21 mouse cellular contexts compared by ENCODE assay signal in the genomic region with DNA sequence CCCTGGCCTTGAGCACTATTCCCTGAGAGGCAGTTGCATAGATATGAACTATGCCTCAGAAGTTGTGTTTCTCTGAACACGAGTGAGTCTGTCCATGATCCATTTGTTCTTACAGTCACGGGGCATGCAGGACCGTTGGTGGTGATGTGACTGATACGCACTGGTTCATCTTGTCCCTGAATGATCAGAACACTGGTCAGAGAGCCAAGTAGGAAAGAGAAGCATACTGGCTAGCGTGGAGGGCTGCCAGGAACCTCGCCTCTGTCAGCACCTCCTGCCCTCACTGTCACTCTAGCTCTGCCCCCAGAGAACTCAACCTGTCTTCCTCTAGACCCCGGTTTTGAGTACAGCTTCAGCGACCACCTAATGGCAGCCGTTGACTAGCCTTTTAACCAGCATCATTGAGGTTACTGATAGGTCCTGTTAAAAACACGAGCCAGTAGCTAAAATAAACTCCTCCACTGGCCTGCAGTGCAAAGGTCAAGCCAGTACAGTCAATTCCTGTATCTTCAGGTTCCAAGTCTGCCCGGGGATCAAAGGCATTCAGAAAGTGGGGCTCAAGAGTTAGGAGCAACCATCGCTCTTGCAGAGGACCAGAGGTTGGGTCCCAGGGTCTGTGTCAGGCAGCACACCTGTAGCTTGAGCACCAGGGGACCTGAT.
DNase-seq lines count a peak whose midpoint lies in the region; ATAC-seq lines count a peak whose summit lies in the region.
"Had no signal": no experiment of that assay in that cellular context is flagged by ENCODE, and none has a peak within 500 bp of the region (broad histone marks: within the 10 kb centered on the region; RNA-seq: fewer than 3 reads in every experiment).

No protein-coding gene starts in this region.

- H3K4me3 ChIP-seq in heart, embryonic 12.5 days: no peak overlapping the region
- H3K4me3 ChIP-seq: embryonic facial prominence, embryonic 13.5 days; hindbrain, embryonic 15.5 days; intestine, embryonic 15.5 days; megakaryocyte, embryonic 14.5 days; midbrain, embryonic 15.5 days; neural tube, embryonic 15.5 days had no signal

- no peak for ATAC-seq in heart, embryonic 12.5 days (ENCODE audit: insufficient number of reproducible peaks, low FRiP score)
- ATAC-seq in activated CD4-positive, CD25-positive, alpha-beta regulatory T cell, adult 4 months: no peak
- ATAC-seq: CD4-positive, CD25-positive, alpha-beta regulatory T cell, adult 4 months; forebrain, postnatal 0 days; intestine, embryonic 15.5 days; midbrain, embryonic 15.5 days; Patski had no signal

- H3K9me3 ChIP-seq in heart, embryonic 12.5 days (replicated peaks): no peaks in the 10 kb centered on the region
- H3K9me3 ChIP-seq: embryonic facial prominence, embryonic 13.5 days; hindbrain, embryonic 15.5 days; intestine, embryonic 15.5 days; megakaryocyte, embryonic 14.5 days; midbrain, embryonic 15.5 days; neural tube, embryonic 15.5 days had no signal

- no peak overlapping the region for H3K4me2 ChIP-seq in heart, embryonic 12.5 days
- H3K4me2 ChIP-seq: embryonic facial prominence, embryonic 13.5 days; hindbrain, embryonic 15.5 days; intestine, embryonic 15.5 days; midbrain, embryonic 15.5 days; neural tube, embryonic 15.5 days had no signal

- 57% methylated on average over 12 of the region's 12 CpGs for WGBS in heart, embryonic 12.5 days

- peak; percentile 32 for DNase-seq in adrenal gland, postnatal 14 days
- DNase-seq in adrenal gland, adult 18-20 months (ENCODE audit: low spot score in 2 of 2): no peak
- DNase-seq in heart, adult 8-10 months (ENCODE audit: low spot score): peak; percentile 60
- DNase-seq in adipocyte (ENCODE audit: low spot score): peak; percentile 67
- peak; percentile 75 for DNase-seq in gastrocnemius, postnatal 25 days
- no peak for DNase-seq in urinary bladder, postnatal 14 days (ENCODE audit: low spot score)
- DNase-seq: cerebellum, postnatal 14 days; forebrain, postnatal 0 days; kidney, postnatal 36 days; spleen, adult 18-20 months had no signal

- no peak overlapping the region for H3K27ac ChIP-seq in heart, embryonic 12.5 days (ENCODE audit: poor library complexity, severe bottlenecking)
- H3K27ac ChIP-seq: embryonic facial prominence, embryonic 13.5 days; hindbrain, embryonic 15.5 days; intestine, embryonic 15.5 days; liver, embryonic 14.5 days; midbrain, embryonic 15.5 days; neural tube, embryonic 15.5 days had no signal

- H3K9ac ChIP-seq in heart, embryonic 12.5 days: no peak overlapping the region
- H3K9ac ChIP-seq: embryonic facial prominence, embryonic 13.5 days; forebrain, postnatal 0 days; hindbrain, embryonic 15.5 days; intestine, embryonic 15.5 days; liver, embryonic 14.5 days; midbrain, embryonic 15.5 days; neural tube, embryonic 15.5 days had no signal

- H3K36me3 ChIP-seq in heart, embryonic 12.5 days: no peaks in the 10 kb centered on the region
- H3K36me3 ChIP-seq: embryonic facial prominence, embryonic 13.5 days; hindbrain, embryonic 15.5 days; intestine, embryonic 15.5 days; midbrain, embryonic 15.5 days; neural tube, embryonic 15.5 days had no signal

- H3K4me1 ChIP-seq in heart, embryonic 12.5 days (replicated peaks): peaks cover 14% of the 10 kb centered on the region; the same call in 1 of the 2 replicates
- H3K4me1 ChIP-seq: hindbrain, embryonic 15.5 days; intestine, embryonic 15.5 days; midbrain, embryonic 15.5 days had no signal

- peaks cover 3% of the 10 kb centered on the region; the same call in 1 of the 2 replicates for H3K27me3 ChIP-seq in heart, embryonic 12.5 days (replicated peaks)
- H3K27me3 ChIP-seq: intestine, embryonic 15.5 days; neural tube, embryonic 15.5 days; Patski had no signal

Comparison
In these comparisons a context has a peak if more than half of its experiments do, and no peak if none do; other contexts are left out.
1. DNase-seq: peak in adrenal gland, postnatal 14 days (single experiment), heart, adult 8-10 months (single experiment), adipocyte (single experiment) and gastrocnemius, postnatal 25 days (single experiment); none in adrenal gland, adult 18-20 months (0 of 2) and urinary bladder, postnatal 14 days (single experiment).